Mouse (Mus musculus): Measurements from ENCODE around the gene Uck2. TPM values are rescaled to one million over a fixed set of nuclear protein-coding genes. Genes with fewer than 3 reads are reported as not detected.
A peak's percentile ranks its signal among the peaks of the same experiment; 100 is the strongest.

Uck2 gene
- polyA plus RNA-seq, 1 experiment from 2014 or later, result 135 TPM

GRCm38 (mm10) chr1:167265366-167265765 lies 19.8 kb downstream of the Uck2 start:
- Histone ChIP-seq H3K27me3 (ENCODE audit: poor library complexity, severe bottlenecking) (no peaks in the 10 kb centered on the region), H3K9me3 (no peaks in the 10 kb centered on the region), H3K4me1 (peaks cover 37% of the 10 kb centered on the region), H3K27ac (no peak overlapping the region), H3K36me3 (replicated peaks) (peaks cover 47% of the 10 kb centered on the region), H3K4me3 (no peak overlapping the region)
- 91% methylated on average over 4 of the region's 4 CpGs for WGBS
- DNase-seq (ENCODE audit: extremely low spot score, low spot score), result no peak

- no peak overlapping the region for H3K4me3 ChIP-seq
- H3K9me3 ChIP-seq, result no peaks in the 10 kb centered on the region; the same call in 1 of the 2 replicates
- no peak for DNase-seq (ENCODE audit: extremely low spot score, low spot score)
- 0 out of 2 replicates have a peak, but pooled peaks cover 10% of the 10 kb centered on the region for H3K4me1 ChIP-seq
- no peaks in the 10 kb centered on the region for H3K27me3 ChIP-seq (ENCODE audit: poor library complexity, severe bottlenecking)
- WGBS, result 85% methylated on average over 10 of the region's 10 CpGs
- H3K36me3 ChIP-seq (replicated peaks), result peaks cover 56% of the 10 kb centered on the region
- no peak overlapping the region for H3K27ac ChIP-seq
These were observed 22.6 kb downstream of the Uck2 start for GRCm38 (mm10) chr1:167262489-167263041.

- WGBS, result 93% methylated on average over 11 of the region's 11 CpGs
- H3K27me3 ChIP-seq (ENCODE audit: poor library complexity, severe bottlenecking), result no peaks in the 10 kb centered on the region
- no peak for DNase-seq (ENCODE audit: extremely low spot score, low spot score)
- no peaks in the 10 kb centered on the region; the same call in 1 of the 2 replicates for H3K9me3 ChIP-seq
- H3K36me3 ChIP-seq (replicated peaks), result peaks cover 50% of the 10 kb centered on the region
- H3K4me1 ChIP-seq, result peaks cover 11% of the 10 kb centered on the region; the same call in 1 of the 2 replicates
- H3K4me3 ChIP-seq, result no peak overlapping the region
- H3K27ac ChIP-seq, result no peak overlapping the region
These were observed 23.4 kb downstream of the Uck2 start for GRCm38 (mm10) chr1:167261750-167262149.

GRCm38 (mm10) chr1:167259702-167260101 lies 25.4 kb downstream of the Uck2 start:
- peaks cover 22% of the 10 kb centered on the region for H3K4me1 ChIP-seq
- H3K4me3 ChIP-seq, result no peak overlapping the region
- 88% methylated on average over 10 of the region's 10 CpGs for WGBS
- H3K27me3 ChIP-seq (ENCODE audit: poor library complexity, severe bottlenecking), result no peaks in the 10 kb centered on the region
- no peak overlapping the region for H3K27ac ChIP-seq
- H3K36me3 ChIP-seq (replicated peaks), result peaks cover 34% of the 10 kb centered on the region
- DNase-seq (ENCODE audit: extremely low spot score, low spot score), result no peak
- H3K9me3 ChIP-seq, result no peaks in the 10 kb centered on the region; the same call in 1 of the 2 replicates

GRCm38 (mm10) chr1:167256724-167257302 lies 28.3 kb downstream of the Uck2 start:
- Histone ChIP-seq H3K27ac (no peak overlapping the region), H3K4me3 (no peak overlapping the region), H3K36me3 (replicated peaks) (peaks cover 25% of the 10 kb centered on the region), H3K27me3 (ENCODE audit: poor library complexity, severe bottlenecking) (no peaks in the 10 kb centered on the region), H3K4me1 (peaks cover 27% of the 10 kb centered on the region), H3K9me3 (no peaks in the 10 kb centered on the region; the same call in 1 of the 2 replicates)
- no peak for DNase-seq (ENCODE audit: extremely low spot score, low spot score)
- 90% methylated on average over 15 of the region's 15 CpGs for WGBS

- H3K27ac ChIP-seq, result no peak overlapping the region
- H3K27me3 ChIP-seq (ENCODE audit: poor library complexity, severe bottlenecking), result no peaks in the 10 kb centered on the region
- DNase-seq (ENCODE audit: extremely low spot score, low spot score), result no peak
- WGBS, result 96% methylated on average over 12 of the region's 12 CpGs
- H3K4me1 ChIP-seq, result peaks cover 41% of the 10 kb centered on the region
- H3K9me3 ChIP-seq, result no peaks in the 10 kb centered on the region
- 0 out of 2 replicates have a peak, but pooled peaks cover 6% of the 10 kb centered on the region for H3K36me3 ChIP-seq (replicated peaks)
- no peak overlapping the region for H3K4me3 ChIP-seq
These were observed 31.5 kb downstream of the Uck2 start for GRCm38 (mm10) chr1:167253579-167253978.

- H3K4me3 ChIP-seq, result no peak overlapping the region
- no peaks in the 10 kb centered on the region for H3K9me3 ChIP-seq
- 0 out of 2 replicates have a peak, but pooled peaks cover 3% of the 10 kb centered on the region for H3K36me3 ChIP-seq (replicated peaks)
- no peak for DNase-seq (ENCODE audit: extremely low spot score, low spot score)
- peaks cover 47% of the 10 kb centered on the region for H3K4me1 ChIP-seq
- WGBS, result 95% methylated on average over 8 of the region's 8 CpGs
- no peaks in the 10 kb centered on the region for H3K27me3 ChIP-seq (ENCODE audit: poor library complexity, severe bottlenecking)
- H3K27ac ChIP-seq, result no peak overlapping the region
These were observed 35.2 kb downstream of the Uck2 start for GRCm38 (mm10) chr1:167249881-167250280.

GRCm38 (mm10) chr1:167249252-167249651 lies 35.9 kb downstream of the Uck2 start:
- Histone ChIP-seq H3K4me1 (peaks cover 50% of the 10 kb centered on the region), H3K27ac (no peak overlapping the region), H3K9me3 (no peaks in the 10 kb centered on the region), H3K4me3 (no peak overlapping the region), H3K36me3 (replicated peaks) (0 out of 2 replicates have a peak, but pooled peaks cover under 1% of the 10 kb centered on the region), H3K27me3 (ENCODE audit: poor library complexity, severe bottlenecking) (no peaks in the 10 kb centered on the region)
- DNase-seq (ENCODE audit: extremely low spot score, low spot score), result no peak
- WGBS, result 93% methylated on average over 19 of the region's 19 CpGs

- WGBS, result 89% methylated on average over 9 of the region's 9 CpGs
- Histone ChIP-seq H3K36me3 (replicated peaks) (no peaks in the 10 kb centered on the region), H3K4me1 (peaks cover 61% of the 10 kb centered on the region), H3K27me3 (ENCODE audit: poor library complexity, severe bottlenecking) (no peaks in the 10 kb centered on the region), H3K9me3 (no peaks in the 10 kb centered on the region), H3K4me3 (no peak overlapping the region), H3K27ac (no peak overlapping the region)
- DNase-seq (ENCODE audit: extremely low spot score, low spot score), result no peak
These were observed 37.2 kb downstream of the Uck2 start for GRCm38 (mm10) chr1:167247886-167248285.

GRCm38 (mm10) chr1:167246976-167247375 lies 38.1 kb downstream of the Uck2 start:
- Histone ChIP-seq H3K9me3 (no peaks in the 10 kb centered on the region), H3K4me3 (no peak overlapping the region), H3K27me3 (ENCODE audit: poor library complexity, severe bottlenecking) (no peaks in the 10 kb centered on the region), H3K36me3 (replicated peaks) (no peaks in the 10 kb centered on the region), H3K4me1 (peaks cover 66% of the 10 kb centered on the region), H3K27ac (no peak overlapping the region)
- WGBS, result 85% methylated on average over 8 of the region's 8 CpGs
- DNase-seq (ENCODE audit: extremely low spot score, low spot score), result no peak

GRCm38 (mm10) chr1:167246275-167246674 lies 38.8 kb downstream of the Uck2 start:
- no peak overlapping the region for H3K4me3 ChIP-seq
- H3K4me1 ChIP-seq, result peaks cover 66% of the 10 kb centered on the region
- no peaks in the 10 kb centered on the region for H3K27me3 ChIP-seq (ENCODE audit: poor library complexity, severe bottlenecking)
- H3K36me3 ChIP-seq (replicated peaks), result no peaks in the 10 kb centered on the region
- no peak overlapping the region for H3K27ac ChIP-seq
- no peak for DNase-seq (ENCODE audit: extremely low spot score, low spot score)
- 90% methylated on average over 9 of the region's 9 CpGs for WGBS
- H3K9me3 ChIP-seq, result no peaks in the 10 kb centered on the region

- 0 out of 2 replicates have a peak overlapping the region, but pooled peaks have one; percentile 51 for H3K27ac ChIP-seq
- WGBS, result 88% methylated on average over 9 of the region's 9 CpGs
- no peak for DNase-seq (ENCODE audit: extremely low spot score, low spot score)
- H3K9me3 ChIP-seq, result no peaks in the 10 kb centered on the region
- H3K36me3 ChIP-seq (replicated peaks), result no peaks in the 10 kb centered on the region
- no peaks in the 10 kb centered on the region for H3K27me3 ChIP-seq (ENCODE audit: poor library complexity, severe bottlenecking)
- no peak overlapping the region for H3K4me3 ChIP-seq
- peaks cover 68% of the 10 kb centered on the region for H3K4me1 ChIP-seq
These were observed 39.9 kb downstream of the Uck2 start for GRCm38 (mm10) chr1:167245180-167245641.

- no peaks in the 10 kb centered on the region for H3K9me3 ChIP-seq
- DNase-seq (ENCODE audit: extremely low spot score, low spot score), result no peak
- H3K27me3 ChIP-seq (ENCODE audit: poor library complexity, severe bottlenecking), result no peaks in the 10 kb centered on the region
- 48% methylated on average over 7 of the region's 7 CpGs for WGBS
- peak overlapping the region; percentile 67 for H3K27ac ChIP-seq
- peaks cover 7% of the 10 kb centered on the region for H3K36me3 ChIP-seq (replicated peaks)
- peaks cover 89% of the 10 kb centered on the region for H3K4me1 ChIP-seq
- H3K4me3 ChIP-seq, result no peak overlapping the region
These were observed 42.9 kb downstream of the Uck2 start for GRCm38 (mm10) chr1:167242191-167242681.
